Mouse (Mus musculus): ENCODE measurements around the gene Dhps. TPM values are rescaled to one million over a fixed set of nuclear protein-coding genes. Genes with fewer than 3 reads are reported as not detected.
"Not testable (repeated sequence)": the region's sequence is repeated elsewhere in the genome, so short reads cannot be mapped to it uniquely, and the experiment has no call there.

Gene Dhps
- polyA plus RNA-seq, 1 experiment: 2.1 TPM

DNA sequence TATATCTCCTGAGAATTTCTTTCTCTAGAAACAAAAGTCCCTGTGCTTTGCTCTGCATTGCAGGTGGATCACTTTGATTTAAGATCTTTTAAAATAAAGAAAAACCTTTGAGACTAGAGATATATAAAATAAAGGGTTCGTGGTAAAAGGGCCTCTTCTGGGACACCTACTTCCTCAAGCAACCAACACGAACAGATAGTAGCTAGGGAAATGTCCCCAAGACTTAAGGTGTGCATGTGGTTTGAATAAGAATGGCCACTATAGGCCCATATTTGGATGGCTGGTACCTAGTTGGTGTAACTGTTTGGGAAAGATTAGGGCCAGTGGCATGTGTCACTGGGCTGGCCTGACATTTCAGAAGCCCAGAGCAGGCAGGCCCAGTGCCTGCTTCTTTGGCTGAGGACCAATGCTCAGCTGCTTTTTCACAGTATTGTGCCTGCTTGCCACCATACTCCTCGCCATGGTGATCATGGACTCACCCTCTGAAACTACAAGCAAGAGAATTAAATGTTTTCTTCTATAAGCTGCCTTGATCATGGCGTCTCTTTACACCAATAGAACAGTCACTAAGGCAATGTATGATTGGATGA lies 28.6 kb downstream of the Dhps start:
- Histone ChIP-seq H3K4me1 (ENCODE audit: control insufficient read depth) (no peaks in the 10 kb centered on the region), H3K4me3 (replicated peaks) (no peak overlapping the region), H3K36me3 (ENCODE audit: control insufficient read depth) (peaks cover 26% of the 10 kb centered on the region), H3K9me3 (ENCODE audit: control insufficient read depth, low read length) (peaks cover 4% of the 10 kb centered on the region), H3K27me3 (ENCODE audit: control insufficient read depth) (no peaks in the 10 kb centered on the region)
- TF ChIP-seq TAL1 (IDR thresholded peaks at IDR 0.05; ENCODE audit: low read length) (no peak), GATA1 (IDR thresholded peaks at IDR 0.05; ENCODE audit: low read length) (no peak)

GRCm38 (mm10) chr8:85113241-85113640 lies 41.7 kb downstream of the Dhps start:
- no peaks in the 10 kb centered on the region; the same call in 1 of the 2 replicates for H3K36me3 ChIP-seq (ENCODE audit: control insufficient read depth)
- no peaks in the 10 kb centered on the region for H3K9me3 ChIP-seq (ENCODE audit: control insufficient read depth, low read length)
- no peak overlapping the region for H3K4me3 ChIP-seq (replicated peaks)

DNA sequence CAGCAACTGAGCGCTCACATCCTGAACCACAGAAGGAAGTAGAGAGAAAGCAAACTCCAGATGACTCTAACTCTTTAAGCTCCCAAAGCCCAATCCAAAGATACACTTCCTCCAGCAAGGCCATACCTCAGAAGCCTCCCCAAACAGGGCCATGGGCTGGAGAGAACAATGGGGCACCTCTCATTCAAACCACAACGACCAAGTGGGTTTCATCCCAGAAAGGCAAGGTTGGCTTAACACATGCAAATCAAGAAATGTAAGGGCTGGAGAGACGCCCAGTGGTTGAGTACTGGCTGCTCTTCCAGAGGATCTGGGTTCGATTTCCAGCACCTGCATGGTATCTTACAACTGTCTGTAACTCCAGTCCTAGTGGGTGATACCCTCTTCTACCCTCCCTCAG lies 43.9 kb downstream of the Dhps start:
- Histone ChIP-seq H3K4me1 (ENCODE audit: control insufficient read depth) (peaks cover 3% of the 10 kb centered on the region; the same call in 1 of the 2 replicates), H3K36me3 (ENCODE audit: control insufficient read depth) (no peaks in the 10 kb centered on the region), H3K4me3 (replicated peaks) (no peak overlapping the region), H3K27me3 (ENCODE audit: control insufficient read depth) (peaks cover 13% of the 10 kb centered on the region), H3K9me3 (ENCODE audit: control insufficient read depth, low read length) (no peaks in the 10 kb centered on the region)
- no peak for TF ChIP-seq TAL1 (IDR thresholded peaks at IDR 0.05; ENCODE audit: low read length)
- no peak for TF ChIP-seq GATA1 (IDR thresholded peaks at IDR 0.05; ENCODE audit: low read length)

More at GRCm38 (mm10) chr8:85113241-85113640, 41.7 kb downstream of the Dhps start:
- TF ChIP-seq TAL1 (IDR thresholded peaks at IDR 0.05; ENCODE audit: low read length): no peak
- no peak for TF ChIP-seq GATA1 (IDR thresholded peaks at IDR 0.05; ENCODE audit: low read length)
- H3K27me3 ChIP-seq (ENCODE audit: control insufficient read depth): no peaks in the 10 kb centered on the region
- H3K4me1 ChIP-seq (ENCODE audit: control insufficient read depth): no peaks in the 10 kb centered on the region

- no peaks in the 10 kb centered on the region for H3K9me3 ChIP-seq (ENCODE audit: control insufficient read depth, low read length)
- H3K27me3 ChIP-seq (ENCODE audit: control insufficient read depth): peaks cover 14% of the 10 kb centered on the region
- TF ChIP-seq GATA1 (IDR thresholded peaks at IDR 0.05; ENCODE audit: low read length) (no peak), TAL1 (IDR thresholded peaks at IDR 0.05; ENCODE audit: low read length) (no peak)
- H3K4me3 ChIP-seq (replicated peaks): no peak overlapping the region
- H3K36me3 ChIP-seq (ENCODE audit: control insufficient read depth): no peaks in the 10 kb centered on the region
- peaks cover 3% of the 10 kb centered on the region; the same call in 1 of the 2 replicates for H3K4me1 ChIP-seq (ENCODE audit: control insufficient read depth)
These were observed 45.4 kb downstream of the Dhps start for GRCm38 (mm10) chr8:85116984-85117383.

GRCm38 (mm10) chr8:85119052-85119981 lies 47.8 kb downstream of the Dhps start:
- H3K27me3 ChIP-seq (ENCODE audit: control insufficient read depth): peaks cover 14% of the 10 kb centered on the region
- peaks cover 3% of the 10 kb centered on the region; the same call in 1 of the 2 replicates for H3K4me1 ChIP-seq (ENCODE audit: control insufficient read depth)
- H3K4me3 ChIP-seq (replicated peaks): peak overlapping the region; percentile 52
- H3K9me3 ChIP-seq (ENCODE audit: control insufficient read depth, low read length): no peaks in the 10 kb centered on the region
- H3K36me3 ChIP-seq (ENCODE audit: control insufficient read depth): no peaks in the 10 kb centered on the region
- no peak for TF ChIP-seq GATA1 (IDR thresholded peaks at IDR 0.05; ENCODE audit: low read length)
- TF ChIP-seq TAL1 (IDR thresholded peaks at IDR 0.05; ENCODE audit: low read length): no peak

GRCm38 (mm10) chr8:85120251-85120650 lies 48.7 kb downstream of the Dhps start:
- H3K4me3 ChIP-seq (replicated peaks); H3K4me1 ChIP-seq (ENCODE audit: control insufficient read depth); H3K9me3 ChIP-seq (ENCODE audit: control insufficient read depth, low read length); H3K36me3 ChIP-seq (ENCODE audit: control insufficient read depth): not testable (repeated sequence)
- H3K27me3 ChIP-seq (ENCODE audit: control insufficient read depth): peaks cover 14% of the 10 kb centered on the region

DNA sequence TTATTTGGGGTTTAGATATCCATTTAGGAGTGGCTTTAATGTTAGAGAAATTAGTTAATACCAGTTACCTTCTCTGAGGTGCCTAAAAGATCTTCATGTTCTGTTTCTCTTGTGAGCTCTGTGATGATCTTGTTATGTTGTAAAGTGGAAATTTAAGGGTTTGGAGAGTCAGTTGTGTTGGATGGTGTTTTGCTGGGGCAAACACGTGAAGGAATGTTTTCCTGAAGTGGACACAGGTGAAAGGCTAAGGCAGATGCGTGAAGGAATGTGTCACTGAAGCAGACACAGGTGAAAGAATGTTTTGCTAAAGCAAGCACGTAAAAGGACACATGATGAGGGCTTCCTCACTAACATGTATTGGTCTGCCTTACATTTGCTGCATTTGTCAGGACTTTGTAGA lies 51.4 kb downstream of the Dhps start, which contains the start of gene Zfp791:
Zfp791 (minus strand) TSS at position 101 of the 400 bp plus-strand sequence.
- peaks cover 3% of the 10 kb centered on the region; the same call in 1 of the 2 replicates for H3K4me1 ChIP-seq (ENCODE audit: control insufficient read depth)
- H3K9me3 ChIP-seq (ENCODE audit: control insufficient read depth, low read length): no peaks in the 10 kb centered on the region
- H3K36me3 ChIP-seq (ENCODE audit: control insufficient read depth): no peaks in the 10 kb centered on the region
- H3K4me3 ChIP-seq (replicated peaks): no peak within 1 kb of the TSS
- H3K27me3 ChIP-seq (ENCODE audit: control insufficient read depth): peaks cover 14% of the 10 kb centered on the region
- TF ChIP-seq GATA1 (IDR thresholded peaks at IDR 0.05; ENCODE audit: low read length) (no peak), TAL1 (IDR thresholded peaks at IDR 0.05; ENCODE audit: low read length) (no peak)

GRCm38 (mm10) chr8:85123691-85124090 lies 52.1 kb downstream of the Dhps start:
- peaks cover 14% of the 10 kb centered on the region for H3K27me3 ChIP-seq (ENCODE audit: control insufficient read depth)
- peaks cover 3% of the 10 kb centered on the region; the same call in 1 of the 2 replicates for H3K4me1 ChIP-seq (ENCODE audit: control insufficient read depth)
- H3K4me3 ChIP-seq (replicated peaks): no peak overlapping the region
- no peaks in the 10 kb centered on the region for H3K9me3 ChIP-seq (ENCODE audit: control insufficient read depth, low read length)
- H3K36me3 ChIP-seq (ENCODE audit: control insufficient read depth): no peaks in the 10 kb centered on the region
- TF ChIP-seq TAL1 (IDR thresholded peaks at IDR 0.05; ENCODE audit: low read length) (no peak), GATA1 (IDR thresholded peaks at IDR 0.05; ENCODE audit: low read length) (no peak)

Other genes with a start within 250 kb of the Dhps start
- gene Dand5, start 248.9 kb upstream of the Dhps start, polyA plus RNA-seq (2012): 1.3 and 1.5 TPM in 2 replicates
- gene Gadd45gip1, start 240.2 kb upstream of the Dhps start, polyA plus RNA-seq (2012): 10.3 and 11.6 TPM in 2 replicates
- gene Rad23a, start 231.1 kb upstream of the Dhps start, polyA plus RNA-seq (2012): 740 and 808 TPM in 2 replicates
- gene Calr, start 224.8 kb upstream of the Dhps start, polyA plus RNA-seq (2012): 29.4 and 30.9 TPM in 2 replicates
- 9.0 and 9.3 TPM in 2 replicates for gene Farsa, start 214.8 kb upstream of the Dhps start, polyA plus RNA-seq (2012)
- 15.0 TPM in 2 replicates for gene Syce2, start 199.6 kb upstream of the Dhps start, polyA plus RNA-seq (2012)
- gene Gcdh, start 177.8 kb upstream of the Dhps start, polyA plus RNA-seq (2012): 15.0 and 18.3 TPM in 2 replicates
- gene Klf1, start 169.8 kb upstream of the Dhps start, polyA plus RNA-seq (2012): 358 and 362 TPM in 2 replicates
- gene Dnase2a, start 163.2 kb upstream of the Dhps start, polyA plus RNA-seq (2012): 4.8 and 7.7 TPM in 2 replicates
- 0.01 and 0.08 TPM in 2 replicates for gene Mast1, start 134.4 kb upstream of the Dhps start, polyA plus RNA-seq (2012)
- gene Rtbdn, start 124.8 kb upstream of the Dhps start, polyA plus RNA-seq (2012): not detected in 2 replicates
- not detected in 2 replicates for gene Gm49661, start 102.3 kb upstream of the Dhps start, polyA plus RNA-seq (2012)
- 111 and 222 TPM in 2 replicates for gene Prdx2, start 102.2 kb upstream of the Dhps start, polyA plus RNA-seq (2012)
- 162 and 179 TPM in 2 replicates for gene Rnaseh2a, start 102.0 kb upstream of the Dhps start, polyA plus RNA-seq (2012)
- gene Junb, start 93.0 kb upstream of the Dhps start, polyA plus RNA-seq (2012): 9.6 and 10.3 TPM in 2 replicates
- 0.46 and 0.58 TPM in 2 replicates for gene Hook2, start 81.2 kb upstream of the Dhps start, polyA plus RNA-seq (2012)
- gene Best2, start 57.2 kb upstream of the Dhps start, polyA plus RNA-seq (2012): not detected in 2 replicates
- 18.6 and 31.0 TPM in 2 replicates for gene Asna1, start 46.5 kb upstream of the Dhps start, polyA plus RNA-seq (2012)
- 77.0 and 92.3 TPM in 2 replicates for gene Trir, start 44.9 kb upstream of the Dhps start, polyA plus RNA-seq (2012)
- 1.7 and 1.8 TPM in 2 replicates for gene Tnpo2, start 34.8 kb upstream of the Dhps start, polyA plus RNA-seq (2012)
- 0.54 and 0.63 TPM in 2 replicates for gene Fbxw9, start 11.7 kb upstream of the Dhps start, polyA plus RNA-seq (2012)
- 0.37 TPM in 1 of 2 replicates, not detected in the other for gene Gm5741, start 3.8 kb upstream of the Dhps start, polyA plus RNA-seq (2012)
- gene Wdr83os, start 9.0 kb downstream of the Dhps start, polyA plus RNA-seq (2012): 0.28 and 1.5 TPM in 2 replicates
- gene Wdr83, start 9.5 kb downstream of the Dhps start, polyA plus RNA-seq (2012): 2.7 and 4.7 TPM in 2 replicates
- gene Man2b1, start 11.5 kb downstream of the Dhps start, polyA plus RNA-seq (2012): 0.13 and 0.27 TPM in 2 replicates
- 0.01 TPM in 1 of 2 replicates, not detected in the other for gene Zfp791, start 51.3 kb downstream of the Dhps start, polyA plus RNA-seq (2012)
- gene Cks1brt, start 80.2 kb downstream of the Dhps start, polyA plus RNA-seq (2012): not detected in 2 replicates
- gene Olfr371, start 154.2 kb downstream of the Dhps start, polyA plus RNA-seq (2012): not detected in 2 replicates
- gene Orc6, start 227.9 kb downstream of the Dhps start, polyA plus RNA-seq (2012): 0.90 and 2.3 TPM in 2 replicates
- gene Vps35, start 228.0 kb downstream of the Dhps start, polyA plus RNA-seq (2012): 0.55 and 0.61 TPM in 2 replicates

All from erythroblast, embryonic 14.5 days (primary cell).